8 mouse cellular contexts compared by ENCODE assay signal in genomic region chr7:132475069-132475468, GRCm38 (mm10).
DNase-seq lines count a peak whose midpoint lies in the region; ATAC-seq and TF ChIP-seq lines count a peak whose summit lies in the region.

No protein-coding gene starts in this region.

- no peak overlapping the region for H3K9ac ChIP-seq in hindbrain, postnatal 0 days (replicated peaks; ENCODE audit: low read length)
- no peak overlapping the region for H3K9ac ChIP-seq in hindbrain, embryonic 16.5 days (ENCODE audit: low read depth, low read length)

- no peak overlapping the region for H3K4me3 ChIP-seq in hindbrain, postnatal 0 days (ENCODE audit: low read length)
- H3K4me3 ChIP-seq in hindbrain, embryonic 16.5 days (ENCODE audit: low read length), result no peak overlapping the region
- H3K4me3 ChIP-seq in left cerebral cortex, adult 2 months, result no peak overlapping the region

- intact Hi-C loops in left cerebral cortex, adult 2 months (cut with DNase I), result loop anchor here (1.0 to 2.0 kb wide), 2 partner anchors 76 to 249 kb away; no protein-coding TSS in a partner anchor

- H3K27ac ChIP-seq in hindbrain, postnatal 0 days, result no peak overlapping the region
- H3K27ac ChIP-seq in hindbrain, embryonic 16.5 days (ENCODE audit: low read depth, low read length), result no peak overlapping the region
- no peak overlapping the region for H3K27ac ChIP-seq in left cerebral cortex, adult 2 months

- 0 out of 2 replicates have a peak, but pooled peaks cover 4% of the 10 kb centered on the region for H3K4me1 ChIP-seq in hindbrain, postnatal 0 days (ENCODE audit: insufficient read depth, low read length)
- H3K4me1 ChIP-seq in hindbrain, embryonic 16.5 days (ENCODE audit: control insufficient read depth, insufficient read depth, low read depth, low read length), result no peaks in the 10 kb centered on the region; the same call in 1 of the 2 replicates

- no peaks in the 10 kb centered on the region for H3K27me3 ChIP-seq in hindbrain, postnatal 0 days (ENCODE audit: insufficient read depth, low read length)
- H3K27me3 ChIP-seq in hindbrain, embryonic 16.5 days (replicated peaks; ENCODE audit: control insufficient read depth, insufficient read depth, low read length), result no peaks in the 10 kb centered on the region; the same call in 1 of the 2 replicates
- H3K27me3 ChIP-seq in splenic B cell, adult 2 months (ENCODE audit: control insufficient read depth, insufficient read depth, low read length, poor library complexity, severe bottlenecking), result no peaks in the 10 kb centered on the region

- peak; percentile 51 for DNase-seq in hindbrain, postnatal 0 days (ENCODE audit: low spot score)
- peak; percentile 68 for DNase-seq in adrenal gland, adult 2 months
- peak; percentile 70 for DNase-seq in embryo, embryonic 11 days
- DNase-seq in left cerebral cortex, adult 2 months (ENCODE audit: extremely low spot score in 1 of 2, low spot score in 2 of 2), result peak; percentile 68 to 78
- DNase-seq in splenic B cell, adult 2 months (ENCODE audit: low read depth, low spot score), result peak; percentile 86

- WGBS in hindbrain, postnatal 0 days, result 24% methylated on average over 5 of the region's 5 CpGs
- 24% methylated on average over 5 of the region's 5 CpGs for WGBS in hindbrain, embryonic 16.5 days

- no peaks in the 10 kb centered on the region for H3K36me3 ChIP-seq in hindbrain, postnatal 0 days (ENCODE audit: insufficient read depth, low read length)
- H3K36me3 ChIP-seq in hindbrain, embryonic 16.5 days (ENCODE audit: control insufficient read depth, insufficient read depth, low read length), result no peaks in the 10 kb centered on the region
- no peaks in the 10 kb centered on the region for H3K36me3 ChIP-seq in splenic B cell, adult 2 months (ENCODE audit: control insufficient read depth, insufficient read depth, low read length, poor library complexity, severe bottlenecking)

- peak; percentile 74 for TF ChIP-seq CTCF in hindbrain, postnatal 0 days (IDR thresholded peaks at IDR 0.05; ENCODE audit: low read depth)
- peak; percentile 81 for TF ChIP-seq CTCF in left cerebral cortex, adult 2 months (IDR thresholded peaks at IDR 0.05)

- no peak overlapping the region for H3K4me2 ChIP-seq in hindbrain, postnatal 0 days (ENCODE audit: low read depth, low read length)
- H3K4me2 ChIP-seq in hindbrain, embryonic 16.5 days (ENCODE audit: low read length), result no peak overlapping the region

- no peaks in the 10 kb centered on the region for H3K9me3 ChIP-seq in hindbrain, postnatal 0 days (ENCODE audit: low read length)
- no peaks in the 10 kb centered on the region for H3K9me3 ChIP-seq in hindbrain, embryonic 16.5 days (ENCODE audit: control insufficient read depth, low read length)

- 0 out of 2 replicates have a peak, but pooled peaks have one; percentile 24 for ATAC-seq in hindbrain, postnatal 0 days
- no peak for ATAC-seq in hindbrain, embryonic 16.5 days
- peak; percentile 79 to 82 for ATAC-seq in hematopoietic stem cell, adult 5-6 weeks (replicated peaks in 1 of 2; ENCODE audit: insufficient read depth in 1 of 2, low FRiP score in 2 of 2, low TSS enrichment in 1 of 2, low read depth in 1 of 2, poor library complexity in 2 of 2, severe bottlenecking in 2 of 2)
- peak; percentile 99 for ATAC-seq in megakaryocyte progenitor cell, adult 5-6 weeks (replicated peaks; ENCODE audit: poor library complexity)
